ENCODE assay signal across 10 mouse cellular contexts in genomic region chr9:59969383-59969782, GRCm38 (mm10). TPM values are rescaled to one million over a fixed set of nuclear protein-coding genes. Genes with fewer than 3 reads are reported as not detected.
DNase-seq lines count a peak whose midpoint lies in the region; ATAC-seq lines count a peak whose summit lies in the region.
"Had no signal": no experiment of that assay in that cellular context is flagged by ENCODE, and none has a peak within 500 bp of the region (broad histone marks: within the 10 kb centered on the region; RNA-seq: fewer than 3 reads in every experiment).

No protein-coding gene starts in this region.

- peak; percentile 31 for DNase-seq in heart, adult 8-10 months (ENCODE audit: low spot score)
- peak; percentile 71 for DNase-seq in MN1 (ENCODE audit: low spot score)
- DNase-seq in cerebellum, adult 9-11 months: peak; percentile 29
- peak; percentile 44 to 63 for DNase-seq in frontal cortex, postnatal 36 days (ENCODE audit: low spot score in 2 of 2)
- DNase-seq in kidney, postnatal 14 days: peak; percentile 67
- peak; percentile 69 for DNase-seq in lung, postnatal 14 days
- peak; percentile 43 for DNase-seq in skeletal muscle tissue, adult 2 months (ENCODE audit: low read depth, low spot score)

- WGBS in heart, embryonic 12.5 days: 24% methylated on average over 6 of the region's 6 CpGs

- H3K9ac ChIP-seq in heart, embryonic 12.5 days: no peak overlapping the region
- H3K9ac ChIP-seq: midbrain, embryonic 12.5 days had no signal

- no peak overlapping the region for H3K4me2 ChIP-seq in heart, embryonic 12.5 days
- H3K4me2 ChIP-seq: midbrain, embryonic 12.5 days had no signal

- H3K9me3 ChIP-seq in heart, embryonic 12.5 days (replicated peaks): no peaks in the 10 kb centered on the region
- H3K9me3 ChIP-seq: midbrain, embryonic 12.5 days had no signal

- H3K4me1 ChIP-seq in heart, embryonic 12.5 days (replicated peaks): peaks cover 24% of the 10 kb centered on the region
- H3K4me1 ChIP-seq: midbrain, embryonic 12.5 days had no signal

- no peak overlapping the region for H3K4me3 ChIP-seq in heart, embryonic 12.5 days
- H3K4me3 ChIP-seq: midbrain, embryonic 12.5 days had no signal

- H3K27me3 ChIP-seq in heart, embryonic 12.5 days (replicated peaks): no peaks in the 10 kb centered on the region
- H3K27me3 ChIP-seq: midbrain, embryonic 12.5 days had no signal

- no peaks in the 10 kb centered on the region for H3K36me3 ChIP-seq in heart, embryonic 12.5 days
- H3K36me3 ChIP-seq: midbrain, embryonic 12.5 days had no signal

- ATAC-seq in heart, embryonic 12.5 days (ENCODE audit: insufficient number of reproducible peaks, low FRiP score): no peak

- H3K27ac ChIP-seq in heart, embryonic 12.5 days (ENCODE audit: poor library complexity, severe bottlenecking): no peak overlapping the region
- H3K27ac ChIP-seq: midbrain, embryonic 12.5 days had no signal

RNA-seq across cellular contexts. Expression of gene Nr2e3, which starts 8.9 kb away (rescaled TPM):
- not detected for total RNA-seq in heart, adult 8-10 months (2022)
- 0.09 TPM in 1 of 2 replicates, not detected in the other for polyA plus RNA-seq in heart, embryonic 12.5 days (2016; fragmentation: Nextera tagmentation; extraction: Ambion mirVana)
- total RNA-seq: adrenal gland, adult 18-20 months had no signal
- polyA plus RNA-seq: midbrain, embryonic 12.5 days had no signal
